Mouse (Mus musculus) forebrain, embryonic 16.5 days (tissue): ENCODE results near the gene Aebp2. TPM values are rescaled to one million over a fixed set of nuclear protein-coding genes. Genes with fewer than 3 reads are reported as not detected.
"Not testable (repeated sequence)": the region's sequence is repeated elsewhere in the genome, so short reads cannot be mapped to it uniquely, and the experiment has no call there.

Experiments
- ATAC-seq: fragments of 200-750 bp; cut with Nextera tagmentation; 2 replicates; pipeline ENCODE4 v1.8.0; 2017; ENCODE audit warnings: mild to moderate bottlenecking, moderate library complexity
- H3K27ac ChIP-seq: fragments of 300-500 bp; sonication (generic); 2 replicates; pipeline ENCODE4 v1.5.1; 2014; ENCODE audit warnings: low read length, control low read depth
- H3K27me3 ChIP-seq: fragments of 300-500 bp; sonication (generic); replicated peaks from 2 replicates; pipeline ENCODE4 v1.6.1; 2014; ENCODE audit warnings: low read length; ENCODE audit not compliant: control insufficient read depth, insufficient read depth
- H3K36me3 ChIP-seq: fragments of 300-500 bp; sonication (generic); 2 replicates; pipeline ENCODE4 v1.6.1; 2014; ENCODE audit not compliant: control insufficient read depth, insufficient read depth
- H3K4me1 ChIP-seq: fragments of 300-500 bp; sonication (generic); replicated peaks from 2 replicates; pipeline ENCODE4 v1.6.1; 2014; ENCODE audit warnings: low read length; ENCODE audit not compliant: control insufficient read depth, insufficient read depth
- H3K4me2 ChIP-seq: fragments of 300-500 bp; sonication (generic); 2 replicates; pipeline ENCODE4 v1.6.1; 2014; ENCODE audit warnings: mild to moderate bottlenecking, low read length, control low read depth
- H3K4me3 ChIP-seq: fragments of 300-500 bp; sonication (generic); replicated peaks from 2 replicates; pipeline ENCODE4 v1.5.1; 2014; ENCODE audit warnings: mild to moderate bottlenecking, low read length, control low read depth
- H3K9ac ChIP-seq: fragments of 300-500 bp; sonication (generic); replicated peaks from 2 replicates; pipeline ENCODE4 v1.6.1; 2014; ENCODE audit warnings: low read depth, low read length, control low read depth
- H3K9me3 ChIP-seq: fragments of 300-500 bp; sonication (generic); 2 replicates; pipeline ENCODE4 v1.6.1; 2016; ENCODE audit warnings: low read length; ENCODE audit not compliant: control insufficient read depth
- WGBS: fragments of 180-500 bp; shearing (Covaris S2); extraction: QIAGEN DNeasy Blood & Tissue Kit; methylation state at CpG from one replicate; pipeline ENCODE4 v1.1.7; 2014; 5-methylcytosine and 5-hydroxymethylcytosine counted together
- polyA plus RNA-seq: library from polyadenylated mRNA; unstranded; fragments of >200 nt; fragmentation: Nextera tagmentation; extraction: Ambion mirVana; gene quantifications from 2 replicates; pipeline ENCODE4 v1.2.1, GENCODE M21; 2015

Gene Aebp2
- polyA plus RNA-seq, 1 experiment from 2014 or later, result 6.5 TPM

GRCm38 (mm10) chr6:140603228-140603944, 19.1 kb upstream of the Aebp2 start:
- peak; percentile 49 for ATAC-seq
- peaks cover 6% of the 10 kb centered on the region; the same call in 1 of the 2 replicates for H3K4me1 ChIP-seq
- no peak overlapping the region for H3K4me2 ChIP-seq
- H3K9ac ChIP-seq, result no peak overlapping the region
- H3K27ac ChIP-seq, result no peak overlapping the region
- WGBS, result 2% methylated on average over 8 of the region's 8 CpGs
- no peaks in the 10 kb centered on the region for H3K27me3 ChIP-seq
- H3K9me3 ChIP-seq, result no peaks in the 10 kb centered on the region
- H3K36me3 ChIP-seq, result no peaks in the 10 kb centered on the region
- no peak overlapping the region for H3K4me3 ChIP-seq

GRCm38 (mm10) chr6:140605173-140605572, 17.3 kb upstream of the Aebp2 start:
- H3K9ac ChIP-seq, H3K9me3 ChIP-seq, H3K27ac ChIP-seq, ATAC-seq, H3K4me1 ChIP-seq, H3K4me3 ChIP-seq, H3K27me3 ChIP-seq, H3K36me3 ChIP-seq, H3K4me2 ChIP-seq: not testable (repeated sequence)
- WGBS, result 68% methylated on average over 5 of the region's 5 CpGs

- ATAC-seq, result no peak
- WGBS, result 57% methylated on average over 3 of the region's 3 CpGs
These were observed 16.7 kb upstream of the Aebp2 start for GRCm38 (mm10) chr6:140605732-140606131.

GRCm38 (mm10) chr6:140606534-140606933, 15.9 kb upstream of the Aebp2 start:
- H3K4me1 ChIP-seq, result peaks cover 6% of the 10 kb centered on the region; the same call in 1 of the 2 replicates
- H3K9me3 ChIP-seq, result no peaks in the 10 kb centered on the region
- H3K4me3 ChIP-seq, result no peak overlapping the region
- no peak overlapping the region for H3K9ac ChIP-seq
- WGBS, result 43% methylated on average over 10 of the region's 10 CpGs
- no peak for ATAC-seq
- no peaks in the 10 kb centered on the region for H3K27me3 ChIP-seq
- H3K36me3 ChIP-seq, result no peaks in the 10 kb centered on the region
- no peak overlapping the region for H3K4me2 ChIP-seq
- no peak overlapping the region for H3K27ac ChIP-seq

More at GRCm38 (mm10) chr6:140605732-140606131, 16.7 kb upstream of the Aebp2 start:
- Histone ChIP-seq H3K27me3 (no peaks in the 10 kb centered on the region), H3K4me2 (no peak overlapping the region), H3K36me3 (no peaks in the 10 kb centered on the region), H3K9ac (no peak overlapping the region), H3K9me3 (no peaks in the 10 kb centered on the region), H3K27ac (no peak overlapping the region), H3K4me3 (no peak overlapping the region), H3K4me1 (peaks cover 6% of the 10 kb centered on the region; the same call in 1 of the 2 replicates)

- 96% methylated on average over 6 of the region's 6 CpGs for WGBS
- H3K4me3 ChIP-seq, result no peak overlapping the region
- H3K27ac ChIP-seq, result no peak overlapping the region
- H3K27me3 ChIP-seq, result no peaks in the 10 kb centered on the region
- ATAC-seq, result no peak
- no peaks in the 10 kb centered on the region for H3K9me3 ChIP-seq
- no peak overlapping the region for H3K4me2 ChIP-seq
- no peak overlapping the region for H3K9ac ChIP-seq
- H3K4me1 ChIP-seq, result peaks cover 2% of the 10 kb centered on the region; the same call in 1 of the 2 replicates
- no peaks in the 10 kb centered on the region for H3K36me3 ChIP-seq
These were observed 13.8 kb upstream of the Aebp2 start for GRCm38 (mm10) chr6:140608666-140609065.

- H3K4me1 ChIP-seq, result no peaks in the 10 kb centered on the region
- H3K27ac ChIP-seq, result no peak overlapping the region
- no peak for ATAC-seq
- no peak overlapping the region for H3K4me3 ChIP-seq
- H3K9ac ChIP-seq, result no peak overlapping the region
- no peaks in the 10 kb centered on the region for H3K9me3 ChIP-seq
- H3K4me2 ChIP-seq, result no peak overlapping the region
- H3K27me3 ChIP-seq, result no peaks in the 10 kb centered on the region
- no peaks in the 10 kb centered on the region for H3K36me3 ChIP-seq
- 97% methylated on average over 4 of the region's 4 CpGs for WGBS
These were observed 12.9 kb upstream of the Aebp2 start for GRCm38 (mm10) chr6:140609533-140609932.

GRCm38 (mm10) chr6:140610117-140610516, 12.3 kb upstream of the Aebp2 start:
- Histone ChIP-seq H3K9ac (no peak overlapping the region), H3K4me2 (no peak overlapping the region), H3K4me1 (no peaks in the 10 kb centered on the region), H3K27me3 (no peaks in the 10 kb centered on the region), H3K36me3 (no peaks in the 10 kb centered on the region), H3K9me3 (no peaks in the 10 kb centered on the region), H3K4me3 (no peak overlapping the region), H3K27ac (no peak overlapping the region)
- no peak for ATAC-seq
- WGBS, result 91% methylated on average over 5 of the region's 5 CpGs

GRCm38 (mm10) chr6:140611282-140611681, 11.2 kb upstream of the Aebp2 start:
- Histone ChIP-seq H3K4me3 (no peak overlapping the region), H3K9me3 (no peaks in the 10 kb centered on the region), H3K9ac (no peak overlapping the region), H3K27me3 (no peaks in the 10 kb centered on the region), H3K4me1 (no peaks in the 10 kb centered on the region), H3K36me3 (no peaks in the 10 kb centered on the region), H3K4me2 (no peak overlapping the region), H3K27ac (no peak overlapping the region)
- no peak for ATAC-seq
- WGBS, result 85% methylated on average over 4 of the region's 4 CpGs

- WGBS, result 54% methylated on average over 13 of the region's 13 CpGs
These were observed 10.5 kb upstream of the Aebp2 start for GRCm38 (mm10) chr6:140611893-140612473.

More at GRCm38 (mm10) chr6:140611893-140612473, 10.5 kb upstream of the Aebp2 start:
- no peaks in the 10 kb centered on the region for H3K36me3 ChIP-seq
- no peak overlapping the region for H3K27ac ChIP-seq
- no peaks in the 10 kb centered on the region for H3K4me1 ChIP-seq
- no peak overlapping the region for H3K4me2 ChIP-seq
- H3K9ac ChIP-seq, result no peak overlapping the region
- H3K9me3 ChIP-seq, result no peaks in the 10 kb centered on the region
- H3K27me3 ChIP-seq, result no peaks in the 10 kb centered on the region
- no peak for ATAC-seq
- no peak overlapping the region for H3K4me3 ChIP-seq
